Mouse (Mus musculus) bone marrow, adult 2 months (tissue): ENCODE measurements around the gene Kcnd3.

Experiments
- CTCF ChIP-seq: fragments of 200-500 bp; IDR thresholded peaks from 2 replicates; pipeline ENCODE4 v1.5.1; 2011; ENCODE audit warnings: low read length, control low read depth; ENCODE audit not compliant: control insufficient read depth, insufficient read depth
- POLR2A ChIP-seq: fragments of 200-500 bp; IDR thresholded peaks from 2 replicates; pipeline ENCODE4 v1.6.1; 2011; ENCODE audit warnings: low read depth, mild to moderate bottlenecking, control low read depth, low read length, borderline replicate concordance; ENCODE audit not compliant: control insufficient read depth

- no peak for TF ChIP-seq POLR2A
- TF ChIP-seq CTCF: no peak
These were observed 217.6 kb downstream of the Kcnd3 start for GRCm38 (mm10) chr3:105669776-105670175.
